Mouse (Mus musculus): ENCODE data around the gene Nfib. TPM values are rescaled to one million over a fixed set of nuclear protein-coding genes. Genes with fewer than 3 reads are reported as not detected.

Nfib gene
- polyA plus RNA-seq, 1 experiment: 4.1 TPM

DNA sequence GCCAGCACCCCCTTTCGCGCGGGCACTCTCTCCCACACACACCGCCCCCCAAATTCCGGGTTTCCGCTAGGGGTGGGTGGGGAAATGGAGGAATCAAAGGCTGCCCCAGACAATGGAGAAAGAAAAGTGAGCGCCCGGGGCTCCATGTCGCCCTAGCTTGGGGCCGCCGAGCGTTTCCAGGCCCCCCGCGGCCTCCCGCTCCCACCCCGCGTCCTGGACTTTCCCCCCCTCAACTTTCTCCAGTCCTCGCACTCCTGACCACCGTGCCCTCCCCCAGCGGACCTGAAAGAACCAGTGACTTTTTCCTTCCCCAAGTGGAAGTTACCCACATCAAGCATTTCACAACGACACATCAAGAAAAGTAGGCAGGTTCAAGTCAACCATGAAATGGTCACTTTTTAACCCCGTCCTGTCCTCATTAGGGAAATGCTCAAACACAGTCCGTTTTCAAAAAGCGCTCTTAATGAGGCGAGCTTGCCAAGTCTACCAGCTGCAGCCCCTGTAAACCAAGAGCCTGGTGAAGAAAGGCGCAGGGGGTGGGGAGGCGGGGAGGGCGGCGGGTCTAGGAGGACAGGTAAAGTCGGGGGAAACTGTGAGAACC, 198.7 kb downstream of the Nfib start:
- no peaks in the 10 kb centered on the region for H3K4me1 ChIP-seq (ENCODE audit: control insufficient read depth, insufficient read depth, low read length)
- under 1% methylated on average over 27 of the region's 30 CpGs for WGBS
- TF ChIP-seq POLR2A (IDR thresholded peaks at IDR 0.05; ENCODE audit: borderline replicate concordance, control insufficient read depth, low read depth, low read length): no peak
- no peak for TF ChIP-seq CTCF (IDR thresholded peaks at IDR 0.05; ENCODE audit: control insufficient read depth, insufficient read depth, low read length)
- H3K27ac ChIP-seq (ENCODE audit: control insufficient read depth, insufficient read depth, low read depth, low read length, poor library complexity): no peak overlapping the region; the same call in 1 of the 2 replicates
- H3K4me3 ChIP-seq (replicated peaks; ENCODE audit: control insufficient read depth, low read depth, low read length): no peak overlapping the region

DNA sequence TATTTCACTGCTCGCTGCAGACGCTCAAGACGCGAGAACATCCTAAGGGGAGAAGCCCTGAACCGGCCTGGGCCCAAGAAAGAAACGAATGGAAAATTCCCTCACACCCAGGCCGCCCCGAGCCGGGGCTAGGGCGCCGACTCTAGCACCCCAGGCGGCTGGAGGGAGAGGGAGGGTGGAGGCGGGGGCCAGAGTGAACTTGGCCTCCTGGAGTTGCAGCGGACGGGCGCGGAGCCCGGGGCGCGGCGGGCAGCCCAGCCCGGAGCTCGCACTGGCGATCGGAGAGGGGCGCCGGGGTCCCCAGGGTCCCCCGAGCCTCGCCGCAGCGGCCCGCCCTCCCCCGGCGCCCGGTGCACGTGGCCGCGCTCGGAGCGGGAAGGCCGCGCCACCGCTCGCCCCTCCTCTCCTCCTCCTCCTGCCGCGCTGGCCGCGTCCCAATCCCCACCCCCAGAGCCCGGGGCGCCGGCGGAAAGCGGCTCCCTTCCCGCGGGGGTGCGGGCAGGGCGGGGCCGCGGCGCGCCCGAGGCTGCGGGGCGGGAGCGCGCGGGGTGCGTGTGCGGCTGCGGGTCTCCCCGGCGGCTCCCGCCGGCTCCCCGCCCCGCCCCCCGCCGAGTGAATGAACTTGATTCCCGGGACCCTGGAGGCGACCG, 199.3 kb downstream of the Nfib start:
- TF ChIP-seq POLR2A (IDR thresholded peaks at IDR 0.05; ENCODE audit: borderline replicate concordance, control insufficient read depth, low read depth, low read length) (no peak), CTCF (IDR thresholded peaks at IDR 0.05; ENCODE audit: control insufficient read depth, insufficient read depth, low read length) (no peak)
- under 1% methylated on average over 50 of the region's 81 CpGs for WGBS

DNA sequence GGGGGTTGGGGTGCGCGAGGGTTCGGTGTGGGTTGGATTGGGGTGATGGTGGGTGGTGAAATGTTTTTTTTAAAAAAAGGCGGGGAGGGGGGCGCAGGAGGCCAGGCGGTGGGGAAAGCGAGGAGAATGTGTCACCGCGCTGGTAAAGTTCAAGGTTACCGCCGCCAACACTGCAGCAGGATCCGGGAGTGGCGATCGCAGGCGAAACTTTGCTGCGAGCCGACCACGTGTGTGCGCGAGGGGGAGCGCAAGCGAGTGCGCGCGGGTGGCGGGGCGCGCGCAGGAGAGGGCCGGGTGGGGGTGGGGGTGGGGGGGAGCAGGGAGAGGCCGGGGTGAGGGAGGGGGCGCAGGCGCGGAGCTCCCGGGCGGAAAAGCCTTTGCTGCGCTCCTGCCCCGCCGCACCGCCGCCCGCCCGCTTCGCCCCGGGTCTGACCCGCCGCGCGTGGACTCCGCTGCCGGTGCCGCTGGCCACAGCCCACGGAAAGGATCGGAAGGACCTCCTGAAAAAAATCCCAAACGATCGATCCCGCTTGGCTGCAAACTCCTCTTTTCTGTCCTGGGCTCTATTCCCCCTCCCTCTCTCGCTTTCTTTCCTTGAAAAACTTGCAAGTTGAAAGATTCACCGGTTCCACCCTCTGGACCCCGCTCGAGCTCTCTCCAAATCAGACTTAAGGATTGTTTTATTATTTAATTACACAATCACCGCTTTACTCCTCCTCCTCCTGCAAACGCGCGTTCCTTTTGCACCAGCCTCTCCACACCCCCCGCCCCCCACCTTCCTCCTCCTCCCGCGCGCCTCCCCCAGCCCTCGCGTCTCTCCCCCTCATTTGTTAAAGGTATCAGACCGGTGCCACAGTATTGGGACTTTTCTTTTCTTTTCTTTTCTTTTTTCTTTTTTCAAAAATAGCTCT, 200.2 kb downstream of the Nfib start:
- Histone ChIP-seq H3K4me3 (replicated peaks; ENCODE audit: control insufficient read depth, low read depth, low read length) (no peak overlapping the region), H3K4me1 (ENCODE audit: control insufficient read depth, insufficient read depth, low read length) (no peaks in the 10 kb centered on the region), H3K27ac (ENCODE audit: control insufficient read depth, insufficient read depth, low read depth, low read length, poor library complexity) (no peak overlapping the region; the same call in 1 of the 2 replicates)
- WGBS: 2% methylated on average over 68 of the region's 72 CpGs
- TF ChIP-seq CTCF (IDR thresholded peaks at IDR 0.05; ENCODE audit: control insufficient read depth, insufficient read depth, low read length) (no peak), POLR2A (IDR thresholded peaks at IDR 0.05; ENCODE audit: borderline replicate concordance, control insufficient read depth, low read depth, low read length) (no peak)

More for the DNA sequence above, 199.3 kb downstream of the Nfib start:
- no peak overlapping the region for H3K4me3 ChIP-seq (replicated peaks; ENCODE audit: control insufficient read depth, low read depth, low read length)
- H3K27ac ChIP-seq (ENCODE audit: control insufficient read depth, insufficient read depth, low read depth, low read length, poor library complexity): no peak overlapping the region; the same call in 1 of the 2 replicates
- no peaks in the 10 kb centered on the region for H3K4me1 ChIP-seq (ENCODE audit: control insufficient read depth, insufficient read depth, low read length)

DNA sequence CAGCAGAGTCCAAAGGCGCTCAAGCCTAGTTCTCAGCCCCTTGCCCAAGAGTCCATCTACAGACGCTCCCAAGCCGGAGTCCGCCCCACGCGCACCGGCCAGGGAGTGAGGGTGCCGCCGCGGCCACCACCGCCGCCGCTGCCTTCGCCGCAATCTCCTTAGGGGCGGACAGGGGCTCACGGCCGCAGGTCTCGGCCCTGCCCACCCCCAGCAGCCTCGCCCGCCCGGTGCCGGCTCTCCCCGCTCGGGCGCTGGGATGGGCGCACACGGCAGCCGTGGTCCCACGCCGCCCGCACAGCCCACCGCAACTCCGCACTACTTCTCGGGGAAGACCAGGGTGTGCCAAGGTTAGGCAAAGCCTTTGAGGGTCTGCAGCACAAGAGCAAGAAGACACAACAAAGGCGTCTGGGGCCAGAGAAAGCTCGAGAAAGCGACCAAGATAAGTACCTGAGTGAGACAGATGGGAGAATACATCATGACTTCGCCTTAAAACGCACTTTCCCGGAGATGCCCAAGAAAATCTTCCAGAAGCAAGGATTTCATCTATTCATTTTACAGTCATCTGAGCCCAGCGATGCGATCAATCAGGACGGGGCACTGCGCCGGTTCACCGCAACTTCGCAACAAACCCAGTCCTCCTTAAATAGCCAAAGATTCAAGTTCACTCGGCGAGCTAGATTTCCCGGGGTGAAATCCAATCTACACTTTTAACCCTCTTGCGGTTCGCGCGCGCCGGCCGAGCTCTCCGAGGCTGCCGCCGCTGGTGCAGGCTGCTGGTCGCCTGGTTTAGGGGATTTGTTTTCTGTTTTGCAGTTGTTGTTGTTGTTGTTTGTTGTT, 201.0 kb downstream of the Nfib start:
- Histone ChIP-seq H3K4me3 (replicated peaks; ENCODE audit: control insufficient read depth, low read depth, low read length) (no peak overlapping the region), H3K27ac (ENCODE audit: control insufficient read depth, insufficient read depth, low read depth, low read length, poor library complexity) (no peak overlapping the region), H3K4me1 (ENCODE audit: control insufficient read depth, insufficient read depth, low read length) (no peaks in the 10 kb centered on the region)
- no peak for TF ChIP-seq POLR2A (IDR thresholded peaks at IDR 0.05; ENCODE audit: borderline replicate concordance, control insufficient read depth, low read depth, low read length)
- TF ChIP-seq CTCF (IDR thresholded peaks at IDR 0.05; ENCODE audit: control insufficient read depth, insufficient read depth, low read length): no peak
- WGBS: 3% methylated on average over 62 of the region's 62 CpGs

DNA sequence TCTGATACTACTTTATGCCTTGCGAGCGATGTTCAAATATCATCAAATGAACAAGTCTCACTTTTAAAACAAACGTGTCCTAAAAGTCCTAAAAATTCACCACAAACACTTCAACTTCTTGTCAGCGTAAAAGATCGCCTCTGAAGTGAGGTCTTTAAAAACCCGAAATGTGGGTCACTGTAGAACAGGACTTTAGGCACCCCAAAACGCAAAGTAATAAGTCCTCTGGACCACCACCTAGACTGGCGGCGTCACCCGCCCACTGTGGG, 201.6 kb downstream of the Nfib start:
- Histone ChIP-seq H3K4me3 (replicated peaks; ENCODE audit: control insufficient read depth, low read depth, low read length) (no peak overlapping the region), H3K27ac (ENCODE audit: control insufficient read depth, insufficient read depth, low read depth, low read length, poor library complexity) (no peak overlapping the region), H3K4me1 (ENCODE audit: control insufficient read depth, insufficient read depth, low read length) (no peaks in the 10 kb centered on the region)
- 14% methylated on average over 10 of the region's 10 CpGs for WGBS
- TF ChIP-seq CTCF (IDR thresholded peaks at IDR 0.05; ENCODE audit: control insufficient read depth, insufficient read depth, low read length): no peak
- no peak for TF ChIP-seq POLR2A (IDR thresholded peaks at IDR 0.05; ENCODE audit: borderline replicate concordance, control insufficient read depth, low read depth, low read length)

DNA sequence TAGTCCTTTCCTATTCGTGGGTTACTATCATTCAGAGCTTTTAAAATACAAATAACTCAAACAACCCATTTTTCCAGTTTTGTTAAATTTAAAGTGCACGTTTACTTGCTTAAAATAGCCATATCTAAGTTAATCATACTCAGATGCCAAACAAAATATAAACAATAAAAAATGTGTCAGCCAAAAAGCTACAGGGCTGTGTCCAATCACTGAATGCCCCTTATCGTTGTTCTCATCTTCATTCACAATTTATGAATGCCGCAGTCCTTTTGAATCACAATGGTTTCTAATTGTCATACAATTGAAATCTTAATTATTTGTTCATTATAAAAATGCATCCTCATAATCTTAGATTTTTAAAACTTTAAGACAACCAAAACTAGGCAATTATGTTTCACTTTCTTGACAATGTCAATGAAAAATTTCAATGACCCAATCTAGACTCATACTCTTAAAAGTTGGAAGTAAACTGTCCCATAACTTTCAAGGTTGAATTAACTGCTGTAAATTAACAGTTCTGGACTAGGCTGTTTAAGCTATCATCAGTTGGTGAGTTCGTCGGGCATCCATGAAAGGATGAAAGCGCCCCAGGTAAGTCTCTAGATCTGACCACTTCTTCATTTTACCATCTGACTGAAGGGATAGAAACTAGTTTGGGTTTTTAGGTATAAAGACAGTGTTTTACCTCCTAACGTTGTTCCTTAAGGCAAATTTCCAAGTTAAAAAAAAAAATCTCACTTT, 202.1 kb downstream of the Nfib start:
- H3K4me1 ChIP-seq (ENCODE audit: control insufficient read depth, insufficient read depth, low read length): no peaks in the 10 kb centered on the region
- no peak overlapping the region for H3K4me3 ChIP-seq (replicated peaks; ENCODE audit: control insufficient read depth, low read depth, low read length)
- H3K27ac ChIP-seq (ENCODE audit: control insufficient read depth, insufficient read depth, low read depth, low read length, poor library complexity): no peak overlapping the region
- TF ChIP-seq CTCF (IDR thresholded peaks at IDR 0.05; ENCODE audit: control insufficient read depth, insufficient read depth, low read length): no peak
- WGBS: 46% methylated on average over 8 of the region's 8 CpGs

DNA sequence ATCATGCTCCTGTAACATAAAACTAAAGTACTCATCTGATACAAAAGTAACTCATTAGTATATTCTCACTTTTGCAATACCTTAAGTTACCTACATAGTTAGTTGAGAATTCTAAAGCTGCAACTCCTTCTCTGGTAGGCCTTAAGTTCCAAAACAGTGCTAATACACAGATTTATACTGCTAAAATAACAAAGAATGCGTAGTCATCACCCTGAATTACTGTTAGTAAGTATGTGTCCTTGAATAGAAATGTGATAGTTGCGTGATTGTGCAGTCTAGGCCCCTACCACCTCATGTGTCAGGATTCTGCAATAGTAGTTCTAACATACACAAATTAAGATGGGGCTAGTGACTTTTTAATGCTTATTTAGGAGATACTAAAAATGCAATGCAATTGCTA, 202.9 kb downstream of the Nfib start:
- TF ChIP-seq POLR2A (IDR thresholded peaks at IDR 0.05; ENCODE audit: borderline replicate concordance, control insufficient read depth, low read depth, low read length) (no peak), CTCF (IDR thresholded peaks at IDR 0.05; ENCODE audit: control insufficient read depth, insufficient read depth, low read length) (no peak)
- no peak overlapping the region for H3K4me3 ChIP-seq (replicated peaks; ENCODE audit: control insufficient read depth, low read depth, low read length)
- WGBS: 80% methylated on average over 2 of the region's 2 CpGs

More for the DNA sequence above, 202.9 kb downstream of the Nfib start:
- Histone ChIP-seq H3K27ac (ENCODE audit: control insufficient read depth, insufficient read depth, low read depth, low read length, poor library complexity) (no peak overlapping the region), H3K4me1 (ENCODE audit: control insufficient read depth, insufficient read depth, low read length) (no peaks in the 10 kb centered on the region)

Measured in bone marrow, adult 2 months (tissue).